Mouse (Mus musculus) limb, embryonic 10.5 days (tissue): ENCODE results near the gene Aim2. TPM values are rescaled to one million over a fixed set of nuclear protein-coding genes. Genes with fewer than 3 reads are reported as not detected.

Experiments used
- DNase-seq: peaks from one replicate; pipeline ENCODE4 v3.0.0-alpha.2; 2017; ENCODE audit warnings: low spot score
- H3K27ac ChIP-seq: fragments of 300-500 bp; sonication (generic); 2 replicates; pipeline ENCODE4 v1.5.1; 2016; ENCODE audit warnings: mild to moderate bottlenecking
- H3K27me3 ChIP-seq: fragments of 300-500 bp; sonication (generic); 2 replicates; pipeline ENCODE4 v1.6.1; 2016; ENCODE audit warnings: low read depth, mild to moderate bottlenecking; ENCODE audit not compliant: poor library complexity, severe bottlenecking
- H3K36me3 ChIP-seq: fragments of 300-500 bp; sonication (generic); 2 replicates; pipeline ENCODE4 v1.6.1; 2016; ENCODE audit warnings: mild to moderate bottlenecking, moderate library complexity
- H3K4me1 ChIP-seq: fragments of 300-500 bp; sonication (generic); 2 replicates; pipeline ENCODE4 v1.6.1; 2016
- H3K4me3 ChIP-seq: fragments of 300-500 bp; sonication (generic); 2 replicates; pipeline ENCODE4 v1.5.1; 2016; ENCODE audit warnings: mild to moderate bottlenecking, moderate library complexity
- H3K9me3 ChIP-seq: fragments of 300-500 bp; sonication (generic); replicated peaks from 2 replicates; pipeline ENCODE4 v1.6.1; 2016; ENCODE audit warnings: mild to moderate bottlenecking
- WGBS: fragments of 180-500 bp; shearing (Covaris S2); methylation state at CpG from one replicate; pipeline ENCODE4 v1.1.7; 2016; 5-methylcytosine and 5-hydroxymethylcytosine counted together
- polyA plus RNA-seq: library from polyadenylated mRNA; unstranded; fragments of >200 nt; fragmentation: Nextera tagmentation; extraction: Ambion mirVana; gene quantifications from 2 replicates; pipeline ENCODE4 v1.2.1, GENCODE M21; 2016

Gene Aim2
- polyA plus RNA-seq, 1 experiment from 2014 or later = 2.5 TPM

DNA sequence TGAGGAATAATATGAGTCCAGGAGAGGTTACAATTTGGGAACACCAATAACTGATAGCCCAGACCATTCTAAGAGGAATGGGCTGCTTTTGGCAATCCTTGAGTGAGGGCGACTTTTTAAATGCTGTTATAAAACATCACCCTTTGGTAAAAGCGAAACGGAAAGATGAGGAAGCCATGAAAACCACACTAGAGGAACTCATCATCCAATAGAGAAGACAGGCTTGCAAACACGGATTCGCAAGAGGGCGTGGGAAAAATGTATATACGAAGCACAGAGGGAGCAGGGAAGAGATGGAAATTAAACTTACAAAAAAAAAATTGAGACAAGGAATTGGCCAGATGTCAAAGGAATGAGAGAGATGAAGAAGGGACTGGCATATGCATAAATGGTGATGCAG lies 23.3 kb downstream of the Aim2 start:
- Histone ChIP-seq H3K4me1 (no peaks in the 10 kb centered on the region), H3K4me3 (no peak overlapping the region), H3K27me3 (peaks cover 17% of the 10 kb centered on the region), H3K27ac (no peak overlapping the region), H3K9me3 (no peaks in the 10 kb centered on the region), H3K36me3 (no peaks in the 10 kb centered on the region)
- no peak for DNase-seq
- WGBS = 83% methylated on average over 7 of the region's 7 CpGs

DNA sequence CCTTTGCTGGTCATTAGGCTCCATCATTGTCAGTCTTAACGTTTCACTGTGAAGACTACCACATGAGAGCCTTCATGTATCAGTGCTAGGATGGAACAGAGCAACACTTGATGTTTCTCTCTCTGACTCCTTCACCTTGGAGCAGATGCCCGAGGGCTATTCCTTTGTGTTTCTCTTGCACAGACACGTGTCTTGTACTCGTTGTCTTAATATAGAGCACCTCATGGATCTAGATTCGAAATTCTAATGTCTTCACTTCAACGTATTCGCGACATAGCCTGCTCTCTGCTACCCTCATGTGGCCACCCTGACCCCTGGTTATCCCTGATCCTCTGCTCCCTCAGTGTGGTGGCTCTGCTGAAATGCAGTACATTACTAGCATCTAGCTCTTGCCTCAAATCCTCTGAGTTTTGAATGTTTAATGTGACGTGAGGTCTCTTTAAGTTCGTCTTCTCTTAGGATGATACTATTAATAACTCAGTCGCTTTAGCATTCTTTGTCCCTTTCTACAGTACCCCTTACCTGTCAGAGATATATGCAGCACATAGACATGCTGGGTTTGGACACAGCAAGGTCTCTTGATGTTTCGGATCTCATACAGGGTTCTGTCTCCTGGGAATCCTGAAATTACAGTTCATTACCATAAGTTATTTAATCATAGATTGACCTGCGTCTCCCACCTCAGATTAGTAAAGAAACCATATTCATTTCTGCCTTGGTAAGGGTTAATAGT lies 26.9 kb downstream of the Aim2 start:
- Histone ChIP-seq H3K27ac (no peak overlapping the region), H3K27me3 (no peaks in the 10 kb centered on the region), H3K4me1 (no peaks in the 10 kb centered on the region), H3K36me3 (no peaks in the 10 kb centered on the region), H3K9me3 (no peaks in the 10 kb centered on the region), H3K4me3 (no peak overlapping the region)
- peak; percentile 56 for DNase-seq
- 35% methylated on average over 13 of the region's 13 CpGs for WGBS

DNA sequence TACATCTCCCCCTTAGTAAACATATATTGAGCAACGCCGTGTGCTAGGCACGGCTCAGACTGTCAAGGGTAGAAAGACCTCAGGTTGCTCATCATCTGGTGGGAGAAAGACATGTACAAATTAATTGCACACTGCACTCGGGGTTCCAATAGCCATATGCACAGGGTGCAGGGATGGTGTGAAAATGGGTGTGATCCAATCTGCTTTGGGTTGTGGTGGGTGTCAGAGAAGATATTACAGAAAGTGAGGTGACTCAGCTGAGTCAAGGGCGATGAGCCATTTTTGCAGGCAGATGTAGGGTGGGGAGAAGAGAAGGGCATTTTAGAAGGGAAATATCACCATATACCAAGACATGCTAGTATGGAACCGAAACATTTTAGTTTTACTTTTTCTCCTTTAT lies 30.8 kb downstream of the Aim2 start:
- Histone ChIP-seq H3K36me3 (no peaks in the 10 kb centered on the region), H3K4me1 (no peaks in the 10 kb centered on the region), H3K4me3 (no peak overlapping the region), H3K27me3 (no peaks in the 10 kb centered on the region), H3K9me3 (no peaks in the 10 kb centered on the region), H3K27ac (no peak overlapping the region)
- 89% methylated on average over 6 of the region's 6 CpGs for WGBS
- DNase-seq = no peak

DNA sequence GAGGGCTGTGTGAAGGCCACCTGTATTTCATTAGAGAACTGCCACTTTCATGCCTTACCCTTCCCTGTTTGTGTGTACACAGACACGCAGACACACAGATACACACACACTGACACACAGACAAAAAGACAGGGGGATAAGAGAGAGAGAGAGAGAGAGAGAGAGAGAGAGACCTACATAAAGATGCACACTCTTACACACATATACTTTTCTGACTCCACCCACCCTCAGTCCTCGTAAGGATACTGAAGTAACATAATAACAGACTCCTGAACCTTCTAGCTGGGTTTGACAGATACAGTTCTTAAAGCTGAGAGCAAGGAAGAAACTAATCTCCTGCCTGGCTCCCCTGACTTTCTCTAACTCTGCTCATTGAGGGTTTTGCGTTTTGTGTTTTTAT lies 38.8 kb downstream of the Aim2 start:
- no peak overlapping the region for H3K27ac ChIP-seq
- 23% methylated on average over 3 of the region's 3 CpGs for WGBS
- no peak for DNase-seq
- H3K4me3 ChIP-seq = peak overlapping the region; percentile 34
- no peaks in the 10 kb centered on the region for H3K27me3 ChIP-seq
- H3K36me3 ChIP-seq = no peaks in the 10 kb centered on the region
- no peaks in the 10 kb centered on the region for H3K9me3 ChIP-seq
- peaks cover 11% of the 10 kb centered on the region for H3K4me1 ChIP-seq

DNA sequence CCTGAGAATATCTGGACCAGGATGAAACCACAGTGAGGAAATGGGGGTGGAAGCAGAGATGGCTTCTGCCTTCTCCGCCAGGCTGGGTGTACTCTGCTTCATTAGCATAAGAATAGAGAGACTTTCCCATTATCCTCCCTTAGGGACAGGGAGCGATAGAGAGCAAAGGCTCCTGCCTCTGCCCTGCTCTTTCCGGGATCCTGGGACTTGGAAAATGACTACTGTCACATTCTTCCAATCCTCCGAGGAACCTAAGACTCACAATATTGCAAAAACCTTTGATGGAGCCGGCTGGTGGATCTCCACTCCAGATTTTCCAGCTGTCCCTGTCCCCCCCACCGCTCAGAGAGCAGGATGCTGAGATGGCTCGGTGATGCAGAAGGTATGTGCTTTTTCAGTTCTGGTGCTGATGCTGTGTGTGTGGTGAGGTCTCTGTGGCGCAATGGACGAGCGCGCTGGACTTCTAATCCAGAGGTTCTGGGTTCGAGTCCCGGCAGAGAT lies 39.3 kb downstream of the Aim2 start:
- 6% methylated on average over 13 of the region's 13 CpGs for WGBS
- H3K9me3 ChIP-seq = no peaks in the 10 kb centered on the region
- H3K27ac ChIP-seq = no peak overlapping the region
- H3K36me3 ChIP-seq = no peaks in the 10 kb centered on the region
- DNase-seq = peak; percentile 61
- H3K27me3 ChIP-seq = no peaks in the 10 kb centered on the region
- H3K4me3 ChIP-seq = peak overlapping the region; percentile 34
- peaks cover 11% of the 10 kb centered on the region for H3K4me1 ChIP-seq

DNA sequence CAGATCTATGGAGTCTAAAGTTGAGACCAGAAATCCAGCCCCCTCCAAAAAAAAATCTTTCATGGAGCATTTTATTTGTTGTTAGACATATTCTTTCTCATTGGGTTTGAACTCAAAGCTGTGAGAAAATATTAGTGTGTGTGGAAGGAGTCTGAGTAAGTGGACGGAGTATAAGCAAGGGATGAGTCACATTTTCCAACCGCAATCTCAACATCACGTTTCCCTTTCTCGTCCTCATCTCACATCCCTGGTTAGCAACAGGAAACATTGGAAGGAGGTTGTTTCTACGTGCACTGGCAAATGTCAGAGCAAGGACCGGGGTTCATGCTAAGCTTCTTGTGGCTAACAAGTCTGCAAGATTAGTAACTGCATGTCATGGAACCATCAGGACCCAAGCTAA lies 41.1 kb downstream of the Aim2 start:
- no peak for DNase-seq
- H3K27me3 ChIP-seq = no peaks in the 10 kb centered on the region
- H3K9me3 ChIP-seq = no peaks in the 10 kb centered on the region
- no peaks in the 10 kb centered on the region for H3K36me3 ChIP-seq
- 88% methylated on average over 6 of the region's 6 CpGs for WGBS
- H3K4me1 ChIP-seq = peaks cover 11% of the 10 kb centered on the region
- no peak overlapping the region for H3K27ac ChIP-seq
- no peak overlapping the region for H3K4me3 ChIP-seq

DNA sequence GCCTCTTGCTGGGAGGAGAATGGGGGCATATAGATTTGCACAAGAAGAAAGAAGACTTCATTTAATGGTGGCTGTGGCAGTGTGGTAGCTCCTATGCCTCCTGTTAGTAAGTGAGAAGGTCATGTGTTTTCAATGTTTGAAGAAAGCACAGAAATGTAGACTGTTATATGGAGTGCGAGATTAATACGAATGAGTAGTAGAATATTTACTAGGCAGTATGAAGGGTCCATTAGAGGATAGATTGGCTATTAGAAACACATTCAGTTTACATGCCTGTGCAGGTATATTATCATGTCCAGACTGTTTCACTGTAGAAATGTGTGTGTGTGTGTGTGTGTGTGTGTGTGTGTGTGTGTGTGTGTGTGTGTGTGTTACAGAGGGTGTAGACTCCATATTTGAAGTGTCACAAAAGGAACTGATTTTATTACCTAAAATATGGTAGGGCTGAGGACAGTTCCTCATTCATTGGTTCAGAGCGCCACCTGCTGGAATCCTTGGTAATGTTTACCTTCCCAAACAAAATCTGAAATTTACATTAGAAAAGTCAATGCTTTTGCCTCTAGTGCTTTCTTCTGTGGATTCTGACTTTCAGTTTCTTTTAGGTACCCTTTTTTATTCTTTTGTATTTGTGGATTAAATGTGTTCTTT lies 47.8 kb downstream of the Aim2 start:
- Histone ChIP-seq H3K36me3 (no peaks in the 10 kb centered on the region), H3K27me3 (no peaks in the 10 kb centered on the region), H3K9me3 (no peaks in the 10 kb centered on the region), H3K4me1 (no peaks in the 10 kb centered on the region), H3K4me3 (no peak overlapping the region), H3K27ac (no peak overlapping the region)
- peak; percentile 77 for DNase-seq
- 27% methylated on average over 3 of the region's 3 CpGs for WGBS

DNA sequence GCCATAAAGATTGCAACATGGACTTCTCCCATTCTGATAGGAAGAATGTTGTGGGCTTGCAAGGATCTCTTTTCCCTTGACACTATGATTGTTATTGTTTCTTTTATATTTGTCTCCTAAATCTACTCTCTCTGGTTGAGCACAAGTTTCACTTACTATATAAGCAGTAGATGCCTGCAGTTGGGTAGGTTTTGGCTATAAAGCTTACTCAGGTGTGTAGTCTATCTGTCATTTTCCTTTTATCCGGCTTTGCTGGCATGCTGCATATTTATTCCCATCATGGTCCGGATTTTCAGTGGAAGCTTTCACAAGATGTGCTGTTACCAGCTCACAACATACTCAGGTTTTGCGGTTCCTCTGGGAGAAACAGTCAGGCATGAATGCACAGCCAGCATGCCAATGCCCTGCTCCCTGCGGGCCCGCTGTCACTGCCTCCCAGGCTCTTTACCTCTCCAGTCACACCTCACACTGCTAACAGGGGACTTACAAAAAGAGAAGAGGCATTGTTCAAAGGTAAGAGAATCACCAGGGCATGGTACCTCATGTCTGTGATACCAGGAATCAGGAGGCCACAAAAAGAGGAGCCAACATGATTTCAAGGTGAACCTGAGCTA lies 54.1 kb downstream of the Aim2 start:
- peaks cover 4% of the 10 kb centered on the region; the same call in 1 of the 2 replicates for H3K4me1 ChIP-seq
- H3K27me3 ChIP-seq = no peaks in the 10 kb centered on the region
- no peak overlapping the region for H3K4me3 ChIP-seq
- DNase-seq = no peak
- no peaks in the 10 kb centered on the region for H3K9me3 ChIP-seq
- no peak overlapping the region for H3K27ac ChIP-seq
- H3K36me3 ChIP-seq = no peaks in the 10 kb centered on the region
- WGBS = 90% methylated on average over 5 of the region's 5 CpGs

DNA sequence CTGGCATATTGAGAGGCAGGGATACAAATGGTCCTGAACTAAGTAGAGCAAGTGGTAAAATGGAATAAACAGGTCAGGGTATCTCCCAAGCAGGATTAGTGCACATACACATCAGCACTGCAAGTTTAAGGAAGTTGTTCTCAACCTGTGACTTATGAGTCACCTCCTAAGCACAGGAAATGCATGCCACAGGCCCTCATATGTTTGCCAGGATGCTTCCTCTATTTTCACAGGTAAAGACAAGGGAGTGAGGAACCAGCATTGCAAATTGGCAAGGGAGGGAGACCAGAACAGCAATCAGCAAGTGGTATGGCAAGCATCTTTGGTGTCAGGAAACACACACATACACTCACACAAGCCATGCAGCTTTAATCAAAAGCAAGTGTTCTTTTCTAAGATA lies 58.4 kb downstream of the Aim2 start:
- Histone ChIP-seq H3K4me3 (no peak overlapping the region), H3K4me1 (peaks cover 4% of the 10 kb centered on the region; the same call in 1 of the 2 replicates), H3K27ac (no peak overlapping the region), H3K9me3 (no peaks in the 10 kb centered on the region), H3K27me3 (no peaks in the 10 kb centered on the region), H3K36me3 (no peaks in the 10 kb centered on the region)
- no peak for DNase-seq

DNA sequence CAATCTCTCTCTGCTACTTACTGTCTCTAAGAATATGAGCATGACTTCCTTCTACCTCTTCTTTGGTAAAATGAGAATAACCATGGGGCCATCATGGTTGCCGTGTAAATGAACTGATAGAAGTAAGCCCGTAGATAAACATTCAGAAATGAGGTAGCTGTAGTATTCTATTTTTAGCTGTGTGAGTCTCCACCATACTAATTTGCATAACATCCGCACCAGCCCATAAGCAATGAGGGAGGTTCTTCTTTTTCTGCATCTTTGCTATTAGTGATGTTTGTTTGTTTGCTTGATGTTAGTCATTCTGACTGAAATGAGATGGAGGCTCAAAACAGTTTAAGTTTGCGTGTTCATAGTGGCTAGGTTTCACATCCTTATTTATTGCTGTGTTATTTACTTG lies 61.2 kb downstream of the Aim2 start:
- Histone ChIP-seq H3K4me3 (no peak overlapping the region), H3K27me3 (no peaks in the 10 kb centered on the region), H3K36me3 (no peaks in the 10 kb centered on the region), H3K27ac (no peak overlapping the region), H3K9me3 (no peaks in the 10 kb centered on the region), H3K4me1 (peaks cover 4% of the 10 kb centered on the region; the same call in 1 of the 2 replicates)
- WGBS = 90% methylated on average over 4 of the region's 4 CpGs
- no peak for DNase-seq

DNA sequence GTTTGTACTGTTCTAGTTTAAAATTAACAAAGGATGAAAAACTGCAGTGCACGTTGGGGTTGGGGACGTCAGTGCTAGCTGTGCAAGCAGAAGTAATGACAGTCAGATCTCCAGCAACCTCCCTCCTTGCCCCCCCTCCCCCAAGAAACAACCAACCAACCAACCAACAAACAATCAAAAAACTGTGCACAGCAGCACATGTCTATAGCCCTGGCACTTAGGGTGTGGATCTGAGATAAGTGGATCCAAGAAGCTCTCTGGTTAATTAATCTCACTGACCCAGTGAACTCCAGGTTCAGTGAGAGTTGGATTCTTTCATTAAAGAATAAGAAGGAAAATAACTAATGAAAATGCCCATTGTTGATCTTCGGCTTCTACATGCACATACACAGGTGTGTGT lies 64.0 kb downstream of the Aim2 start:
- WGBS = 95% methylated on average over 3 of the region's 3 CpGs
- Histone ChIP-seq H3K4me1 (no peaks in the 10 kb centered on the region), H3K36me3 (no peaks in the 10 kb centered on the region), H3K9me3 (no peaks in the 10 kb centered on the region), H3K27ac (no peak overlapping the region), H3K4me3 (no peak overlapping the region), H3K27me3 (no peaks in the 10 kb centered on the region)
- no peak for DNase-seq

DNA sequence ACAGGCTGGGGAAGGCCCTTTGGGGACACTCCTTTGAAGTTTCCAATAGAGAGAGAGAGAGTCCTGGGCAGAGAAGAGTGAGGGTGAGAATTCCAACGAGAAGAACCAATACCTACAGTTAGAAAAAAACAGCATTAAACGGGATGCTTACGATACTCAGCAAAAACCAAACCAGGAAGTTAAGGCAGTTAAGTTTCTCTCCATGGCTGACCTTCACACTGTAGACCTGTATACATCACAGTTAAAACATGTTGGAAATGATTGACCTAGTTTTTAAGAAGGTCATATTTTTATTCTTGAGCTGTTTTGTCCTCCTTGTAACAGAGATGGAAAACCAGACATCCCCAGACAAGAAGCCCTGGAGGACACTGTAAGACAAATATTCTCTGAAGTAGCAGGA lies 67.8 kb downstream of the Aim2 start:
- H3K36me3 ChIP-seq = no peaks in the 10 kb centered on the region
- 79% methylated on average over 3 of the region's 3 CpGs for WGBS
- no peak overlapping the region for H3K27ac ChIP-seq
- H3K4me1 ChIP-seq = no peaks in the 10 kb centered on the region
- no peaks in the 10 kb centered on the region for H3K9me3 ChIP-seq
- no peaks in the 10 kb centered on the region for H3K27me3 ChIP-seq
- no peak overlapping the region for H3K4me3 ChIP-seq
- no peak for DNase-seq

DNA sequence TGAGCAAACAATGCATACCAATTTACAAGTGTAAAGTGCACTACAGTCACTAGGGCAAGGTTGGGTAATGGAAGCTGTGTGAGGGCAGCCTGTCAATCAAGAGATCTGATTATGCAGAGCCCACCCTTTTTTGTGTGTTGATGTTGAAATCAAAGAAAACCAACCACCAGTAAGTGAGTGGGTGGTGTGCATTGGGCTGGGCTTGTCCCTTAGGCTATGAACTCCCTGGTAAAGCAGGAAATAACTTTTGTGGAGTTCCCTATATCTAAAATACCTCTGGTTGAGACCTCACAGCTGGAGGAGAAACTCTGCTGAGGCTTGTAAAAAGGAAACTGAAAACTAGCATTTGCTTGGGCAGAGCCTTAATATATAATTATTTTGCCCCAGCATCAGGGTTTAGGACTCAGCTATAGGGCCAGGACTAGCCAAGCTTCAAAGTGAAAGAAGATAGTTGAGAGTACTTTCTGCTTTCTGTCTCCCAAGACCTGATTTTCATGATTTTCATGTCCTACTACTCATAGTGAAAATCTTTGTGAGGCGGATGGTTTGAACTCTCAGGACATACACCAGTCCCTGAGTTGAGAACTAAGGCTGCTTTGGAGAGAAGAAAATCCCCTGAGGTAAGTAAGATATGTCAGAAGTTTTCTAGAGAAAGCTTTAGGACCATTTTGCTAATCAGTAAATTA lies 68.4 kb downstream of the Aim2 start:
- no peak overlapping the region for H3K27ac ChIP-seq
- whole genome bisulfite sequencing = 87% methylated on average over 1 of the region's 1 CpGs

More for the DNA sequence above, 68.4 kb downstream of the Aim2 start:
- H3K4me3 ChIP-seq = no peak overlapping the region
- H3K4me1 ChIP-seq = no peaks in the 10 kb centered on the region
- no peaks in the 10 kb centered on the region for H3K36me3 ChIP-seq
- no peaks in the 10 kb centered on the region for H3K27me3 ChIP-seq
- no peak for DNase-seq
- no peaks in the 10 kb centered on the region for H3K9me3 ChIP-seq
